Mouse (Mus musculus) limb, embryonic 13.5 days (tissue): Measurements from ENCODE around the gene Them7. TPM values are rescaled to one million over a fixed set of nuclear protein-coding genes. Genes with fewer than 3 reads are reported as not detected.

Source experiments
- ATAC-seq: fragments of 200-750 bp; cut with Nextera tagmentation; 2 replicates; pipeline ENCODE4 v1.8.0; 2017; ENCODE audit warnings: low read depth, moderate number of reproducible peaks, moderate TSS enrichment; ENCODE audit not compliant: low FRiP score
- H3K27ac ChIP-seq: fragments of 300-500 bp; sonication (generic); 2 replicates; pipeline ENCODE4 v1.5.1; 2015; ENCODE audit warnings: inconsistent platforms, mild to moderate bottlenecking, moderate library complexity
- H3K27me3 ChIP-seq: fragments of 300-500 bp; sonication (generic); 2 replicates; pipeline ENCODE4 v1.6.1; 2015; ENCODE audit warnings: mild to moderate bottlenecking, inconsistent platforms
- H3K36me3 ChIP-seq: fragments of 300-500 bp; sonication (generic); 2 replicates; pipeline ENCODE4 v1.6.1; 2015; ENCODE audit warnings: inconsistent platforms, mild to moderate bottlenecking, moderate library complexity
- H3K4me1 ChIP-seq: fragments of 300-500 bp; sonication (generic); 2 replicates; pipeline ENCODE4 v1.6.1; 2015; ENCODE audit warnings: inconsistent platforms
- H3K4me2 ChIP-seq: fragments of 300-500 bp; sonication (generic); replicated peaks from 2 replicates; pipeline ENCODE4 v1.6.1; 2015; ENCODE audit warnings: inconsistent platforms, mild to moderate bottlenecking, moderate library complexity
- H3K4me3 ChIP-seq: fragments of 300-500 bp; sonication (generic); 2 replicates; pipeline ENCODE4 v1.5.1; 2015; ENCODE audit warnings: moderate library complexity, mild to moderate bottlenecking, inconsistent platforms
- H3K9ac ChIP-seq: fragments of 300-500 bp; sonication (generic); 2 replicates; pipeline ENCODE4 v1.6.1; 2015; ENCODE audit warnings: mild to moderate bottlenecking, inconsistent platforms
- H3K9me3 ChIP-seq: fragments of 300-500 bp; sonication (generic); 2 replicates; pipeline ENCODE4 v1.6.1; 2016; ENCODE audit warnings: inconsistent platforms
- WGBS: fragments of 180-500 bp; shearing (Covaris S2); methylation state at CpG from one replicate; pipeline ENCODE4 v1.1.7; 2015; 5-methylcytosine and 5-hydroxymethylcytosine counted together
- polyA plus RNA-seq: library from polyadenylated mRNA; unstranded; fragments of >200 nt; fragmentation: Nextera tagmentation; extraction: Ambion mirVana; gene quantifications from 2 replicates; pipeline ENCODE4 v1.2.1, GENCODE M21; 2015

Them7 gene
- polyA plus RNA-seq, 1 experiment from 2014 or later = 0.45 TPM

GRCm38 (mm10) chr2:105390653-105391413, 166.7 kb downstream of the Them7 start:
- no peak overlapping the region for H3K4me3 ChIP-seq
- H3K27ac ChIP-seq = no peak overlapping the region
- H3K9ac ChIP-seq = no peak overlapping the region
- peaks cover 94% of the 10 kb centered on the region for H3K36me3 ChIP-seq
- H3K9me3 ChIP-seq = no peaks in the 10 kb centered on the region
- H3K4me1 ChIP-seq = no peaks in the 10 kb centered on the region
- no peak for ATAC-seq
- 90% methylated on average over 6 of the region's 6 CpGs for WGBS
- no peaks in the 10 kb centered on the region for H3K27me3 ChIP-seq
- no peak overlapping the region for H3K4me2 ChIP-seq

- no peak overlapping the region for H3K4me3 ChIP-seq
- H3K27ac ChIP-seq = no peak overlapping the region
- H3K36me3 ChIP-seq = peaks cover 93% of the 10 kb centered on the region
- H3K4me1 ChIP-seq = peaks cover 2% of the 10 kb centered on the region; the same call in 1 of the 2 replicates
- H3K4me2 ChIP-seq = no peak overlapping the region
- no peak overlapping the region for H3K9ac ChIP-seq
- H3K9me3 ChIP-seq = no peaks in the 10 kb centered on the region
- no peak for ATAC-seq
- H3K27me3 ChIP-seq = no peaks in the 10 kb centered on the region
- WGBS = 95% methylated on average over 4 of the region's 4 CpGs
These were observed 167.3 kb downstream of the Them7 start for GRCm38 (mm10) chr2:105391414-105391784.

- Histone ChIP-seq H3K27me3 (no peaks in the 10 kb centered on the region), H3K4me1 (peaks cover 13% of the 10 kb centered on the region), H3K27ac (no peak overlapping the region), H3K36me3 (peaks cover 83% of the 10 kb centered on the region), H3K4me3 (no peak overlapping the region), H3K4me2 (no peak overlapping the region), H3K9me3 (no peaks in the 10 kb centered on the region), H3K9ac (no peak overlapping the region)
- ATAC-seq = no peak
- 79% methylated on average over 2 of the region's 2 CpGs for WGBS
These were observed 168.4 kb downstream of the Them7 start for GRCm38 (mm10) chr2:105392514-105392913.

- Histone ChIP-seq H3K9me3 (no peaks in the 10 kb centered on the region), H3K4me3 (no peak overlapping the region), H3K4me2 (no peak overlapping the region), H3K36me3 (peaks cover 64% of the 10 kb centered on the region), H3K4me1 (peaks cover 23% of the 10 kb centered on the region), H3K27me3 (no peaks in the 10 kb centered on the region), H3K9ac (no peak overlapping the region), H3K27ac (no peak overlapping the region)
- ATAC-seq = no peak
- WGBS = 88% methylated on average over 4 of the region's 4 CpGs
These were observed 170.3 kb downstream of the Them7 start for GRCm38 (mm10) chr2:105394375-105394774.

- Histone ChIP-seq H3K4me2 (no peak overlapping the region), H3K36me3 (peaks cover 50% of the 10 kb centered on the region), H3K4me1 (peaks cover 29% of the 10 kb centered on the region), H3K9ac (no peak overlapping the region), H3K27ac (no peak overlapping the region), H3K4me3 (no peak overlapping the region), H3K9me3 (no peaks in the 10 kb centered on the region), H3K27me3 (no peaks in the 10 kb centered on the region)
- ATAC-seq = no peak
- WGBS = 91% methylated on average over 9 of the region's 9 CpGs
These were observed 171.9 kb downstream of the Them7 start for GRCm38 (mm10) chr2:105396066-105396465.

- WGBS = 35% methylated on average over 5 of the region's 5 CpGs
- Histone ChIP-seq H3K36me3 (peaks cover 35% of the 10 kb centered on the region), H3K27me3 (no peaks in the 10 kb centered on the region), H3K9me3 (no peaks in the 10 kb centered on the region), H3K4me3 (peak overlapping the region; percentile 93), H3K9ac (peak overlapping the region; percentile 96), H3K4me2 (peak overlapping the region; percentile 79), H3K27ac (no peak overlapping the region), H3K4me1 (peaks cover 29% of the 10 kb centered on the region)
- ATAC-seq = no peak
These were observed 173.5 kb downstream of the Them7 start for GRCm38 (mm10) chr2:105397446-105398211.

GRCm38 (mm10) chr2:105398636-105399084, 174.5 kb downstream of the Them7 start:
- WGBS = 0% methylated on average over 31 of the region's 31 CpGs

GRCm38 (mm10) chr2:105399085-105399891, 175.2 kb downstream of the Them7 start, which contains the start of gene Rcn1:
Rcn1 (minus strand) TSS chr2:105399319.
- peak; percentile 97 for ATAC-seq
- Histone ChIP-seq H3K27ac (peak within 1 kb of the TSS; percentile 99), H3K9me3 (no peaks in the 10 kb centered on the region), H3K4me3 (peak within 1 kb of the TSS; percentile 93), H3K27me3 (no peaks in the 10 kb centered on the region), H3K9ac (peak within 1 kb of the TSS; percentile 96), H3K36me3 (peaks cover 18% of the 10 kb centered on the region), H3K4me1 (peaks cover 29% of the 10 kb centered on the region), H3K4me2 (peak within 1 kb of the TSS; percentile 79)
- 1% methylated on average over 56 of the region's 57 CpGs for WGBS

More at GRCm38 (mm10) chr2:105398636-105399084, 174.5 kb downstream of the Them7 start:
- H3K9ac ChIP-seq = peak overlapping the region; percentile 96
- H3K4me2 ChIP-seq = peak overlapping the region; percentile 79
- H3K27ac ChIP-seq = peak overlapping the region; percentile 99
- H3K4me3 ChIP-seq = peak overlapping the region; percentile 93
- H3K4me1 ChIP-seq = peaks cover 29% of the 10 kb centered on the region
- H3K36me3 ChIP-seq = peaks cover 24% of the 10 kb centered on the region
- no peaks in the 10 kb centered on the region for H3K27me3 ChIP-seq
- ATAC-seq = peak; percentile 41
- H3K9me3 ChIP-seq = no peaks in the 10 kb centered on the region

- ATAC-seq = no peak
- H3K27me3 ChIP-seq = no peaks in the 10 kb centered on the region
- H3K4me3 ChIP-seq = no peak overlapping the region
- no peak overlapping the region for H3K27ac ChIP-seq
- peaks cover 7% of the 10 kb centered on the region for H3K36me3 ChIP-seq
- H3K4me2 ChIP-seq = no peak overlapping the region
- 87% methylated on average over 4 of the region's 4 CpGs for WGBS
- peaks cover 29% of the 10 kb centered on the region for H3K4me1 ChIP-seq
- H3K9ac ChIP-seq = no peak overlapping the region
- no peaks in the 10 kb centered on the region for H3K9me3 ChIP-seq
These were observed 176.4 kb downstream of the Them7 start for GRCm38 (mm10) chr2:105400558-105400957.

GRCm38 (mm10) chr2:105402180-105402579, 178.1 kb downstream of the Them7 start:
- WGBS = 87% methylated on average over 2 of the region's 2 CpGs
- Histone ChIP-seq H3K4me2 (no peak overlapping the region), H3K27ac (no peak overlapping the region), H3K9me3 (no peaks in the 10 kb centered on the region), H3K36me3 (no peaks in the 10 kb centered on the region), H3K9ac (no peak overlapping the region), H3K4me3 (no peak overlapping the region), H3K4me1 (peaks cover 18% of the 10 kb centered on the region), H3K27me3 (no peaks in the 10 kb centered on the region)
- ATAC-seq = no peak

- H3K36me3 ChIP-seq = no peaks in the 10 kb centered on the region
- no peak overlapping the region for H3K9ac ChIP-seq
- no peaks in the 10 kb centered on the region for H3K27me3 ChIP-seq
- H3K27ac ChIP-seq = no peak overlapping the region
- no peaks in the 10 kb centered on the region for H3K4me1 ChIP-seq
- H3K9me3 ChIP-seq = no peaks in the 10 kb centered on the region
- ATAC-seq = no peak
- H3K4me3 ChIP-seq = no peak overlapping the region
- H3K4me2 ChIP-seq = no peak overlapping the region
- 83% methylated on average over 4 of the region's 4 CpGs for WGBS
These were observed 184.4 kb downstream of the Them7 start for GRCm38 (mm10) chr2:105408511-105408910.

- no peak overlapping the region for H3K4me3 ChIP-seq
- H3K27ac ChIP-seq = no peak overlapping the region
- no peak for ATAC-seq
- no peaks in the 10 kb centered on the region for H3K27me3 ChIP-seq
- WGBS = 89% methylated on average over 1 of the region's 1 CpGs
- no peaks in the 10 kb centered on the region for H3K9me3 ChIP-seq
- no peaks in the 10 kb centered on the region for H3K36me3 ChIP-seq
- no peak overlapping the region for H3K9ac ChIP-seq
- no peaks in the 10 kb centered on the region for H3K4me1 ChIP-seq
- H3K4me2 ChIP-seq = no peak overlapping the region
These were observed 185.1 kb downstream of the Them7 start for GRCm38 (mm10) chr2:105409253-105409652.
